Mouse (Mus musculus) liver, embryonic 14.5 days (tissue): ENCODE measurements around the gene Mef2a. TPM values are rescaled to one million over a fixed set of nuclear protein-coding genes. Genes with fewer than 3 reads are reported as not detected.

Experiments used
- ATAC-seq: fragments of 200-750 bp; cut with Nextera tagmentation; 2 replicates; pipeline ENCODE4 v1.8.0; 2017; ENCODE audit warnings: moderate number of reproducible peaks, mild to moderate bottlenecking, moderate library complexity; ENCODE audit not compliant: insufficient read depth
- DNase-seq, 3 experiments: peaks; one replicate each; pipeline ENCODE4 v3.0.0-alpha.2; 2012 to 2013; ENCODE audit warnings: low read depth in 3 of 3, low spot score in 3 of 3
- H3K27ac ChIP-seq: fragments of 300-500 bp; sonication (generic); 2 replicates; pipeline ENCODE4 v1.5.1; 2014; ENCODE audit warnings: moderate library complexity, mild to moderate bottlenecking, control low read depth, inconsistent platforms
- H3K27me3 ChIP-seq: fragments of 300-500 bp; sonication (generic); 2 replicates; pipeline ENCODE4 v1.6.1; 2014; ENCODE audit warnings: mild to moderate bottlenecking, low read length, moderate library complexity; ENCODE audit not compliant: control insufficient read depth, insufficient read depth
- H3K36me3 ChIP-seq: fragments of 300-500 bp; sonication (generic); replicated peaks from 2 replicates; pipeline ENCODE4 v1.6.1; 2014; ENCODE audit warnings: low read depth; ENCODE audit not compliant: control insufficient read depth, insufficient read depth
- H3K4me1 ChIP-seq, 2 experiments: fragments of 200-500 bp in 1 of 2; fragments of 300-500 bp in 1 of 2; sonication (generic) in 1 of 2; replicated peaks; 2 replicates each; pipeline ENCODE4 v1.6.1; 2012 to 2014; ENCODE audit warnings: antibody characterized with exemption in 1 of 2, inconsistent platforms in 1 of 2, low read length in 1 of 2; ENCODE audit not compliant: control insufficient read depth in 2 of 2, insufficient read depth in 2 of 2
- H3K4me2 ChIP-seq: fragments of 300-500 bp; sonication (generic); 2 replicates; pipeline ENCODE4 v1.6.1; 2014; ENCODE audit warnings: low read depth, mild to moderate bottlenecking, control low read depth, moderate library complexity
- H3K4me3 ChIP-seq, 2 experiments: fragments of 200-500 bp in 1 of 2; fragments of 300-500 bp in 1 of 2; sonication (generic) in 1 of 2; 2 replicates each; pipeline ENCODE4 v1.5.1; 2012 to 2014; ENCODE audit warnings: low read depth in 2 of 2, low read length in 2 of 2, mild to moderate bottlenecking in 2 of 2, control low read depth in 1 of 2, inconsistent platforms in 1 of 2, moderate library complexity in 1 of 2; ENCODE audit not compliant: insufficient read depth in 1 of 2
- H3K9ac ChIP-seq: fragments of 300-500 bp; sonication (generic); replicated peaks from 2 replicates; pipeline ENCODE4 v1.6.1; 2014; ENCODE audit warnings: mild to moderate bottlenecking, control low read depth, moderate library complexity
- H3K9me3 ChIP-seq: fragments of 300-500 bp; sonication (generic); 2 replicates; pipeline ENCODE4 v1.6.1; 2016; ENCODE audit warnings: low read length, mixed read lengths; ENCODE audit not compliant: control insufficient read depth
- CTCF ChIP-seq: IDR thresholded peaks from 2 replicates; pipeline ENCODE4 v1.5.1; 2016; ENCODE audit warnings: antibody characterized with exemption, low read depth, control low read depth
- EP300 ChIP-seq: IDR thresholded peaks from 2 replicates; pipeline ENCODE4 v1.6.1; 2016; ENCODE audit warnings: antibody characterized with exemption, low read depth
- WGBS: fragments of 180-500 bp; shearing (Covaris S2); extraction: QIAGEN DNeasy Blood & Tissue Kit; methylation state at CpG from one replicate; pipeline ENCODE4 v1.1.7; 2014; ENCODE audit not compliant: insufficient replicate concordance; 5-methylcytosine and 5-hydroxymethylcytosine counted together
- polyA plus RNA-seq, 2 experiments: library from polyadenylated mRNA; depleted of rRNA in 1 of 2; stranded (reverse) in 1 of 2; unstranded in 1 of 2; fragments of >200 nt; fragmentation: Nextera tagmentation in 1 of 2; extraction: Ambion mirVana in 1 of 2; gene quantifications; 2 replicates each; pipeline versions ENCODE4 v1.2.1 to v1.2.3; 2012 to 2014

The Mef2a gene
- polyA plus RNA-seq, 2 experiments: 5.2 to 8.6 TPM

- no peaks in the 10 kb centered on the region for H3K36me3 ChIP-seq
- 63% methylated on average over 3 of the region's 3 CpGs for WGBS
- H3K4me1 ChIP-seq: no peaks in the 10 kb centered on the region
- H3K9ac ChIP-seq: no peak overlapping the region
- ATAC-seq: no peak
- H3K4me3 ChIP-seq: no peak overlapping the region
- no peak overlapping the region for H3K27ac ChIP-seq
- no peaks in the 10 kb centered on the region for H3K9me3 ChIP-seq
- DNase-seq: no peak
- no peaks in the 10 kb centered on the region for H3K27me3 ChIP-seq
- H3K4me2 ChIP-seq: no peak overlapping the region
- no peak for TF ChIP-seq CTCF
- no peak for TF ChIP-seq EP300
Measured at GRCm38 (mm10) chr7:67203625-67204024, 169.0 kb downstream of the Mef2a start.

- ATAC-seq: no peak
Measured at GRCm38 (mm10) chr7:67199412-67199811, 173.2 kb downstream of the Mef2a start.

GRCm38 (mm10) chr7:67183786-67184185 lies 188.9 kb downstream of the Mef2a start:
- Histone ChIP-seq H3K4me2 (no peak overlapping the region), H3K4me3 (no peak overlapping the region), H3K27me3 (no peaks in the 10 kb centered on the region), H3K4me1 (no peaks in the 10 kb centered on the region), H3K9me3 (no peaks in the 10 kb centered on the region), H3K9ac (no peak overlapping the region), H3K36me3 (no peaks in the 10 kb centered on the region), H3K27ac (no peak overlapping the region)
- 34% methylated on average over 4 of the region's 4 CpGs for WGBS
- DNase-seq (no peak), ATAC-seq (no peak)
- TF ChIP-seq EP300 (no peak), CTCF (no peak)

More at GRCm38 (mm10) chr7:67199412-67199811, 173.2 kb downstream of the Mef2a start:
- TF ChIP-seq CTCF (peak; percentile 89), EP300 (no peak)
- Histone ChIP-seq H3K27me3 (no peaks in the 10 kb centered on the region), H3K27ac (no peak overlapping the region), H3K4me1 (no peaks in the 10 kb centered on the region), H3K4me2 (no peak overlapping the region), H3K9me3 (no peaks in the 10 kb centered on the region), H3K9ac (no peak overlapping the region), H3K36me3 (no peaks in the 10 kb centered on the region), H3K4me3 (no peak overlapping the region)
- WGBS: 11% methylated on average over 10 of the region's 10 CpGs
- DNase-seq: no peak

Other genes with a start within 250 kb of the Mef2a start
- 2.0 and 2.4 TPM in 2 replicates for gene Lysmd4, start 150.3 kb downstream of the Mef2a start, polyA plus RNA-seq (2012; rRNA removed)
- 2.5 and 2.6 TPM in 2 replicates for gene Lysmd4, start 150.3 kb downstream of the Mef2a start, polyA plus RNA-seq (2014; fragmentation: Nextera tagmentation; extraction: Ambion mirVana)